Mouse (Mus musculus) monocyte, adult 5-6 weeks (primary cell): Measurements from ENCODE around the gene Gtsf2. TPM values are rescaled to one million over a fixed set of nuclear protein-coding genes. Genes with fewer than 3 reads are reported as not detected.
"Not testable (repeated sequence)": the region's sequence is repeated elsewhere in the genome, so short reads cannot be mapped to it uniquely, and the experiment has no call there.

Experiments used
- ATAC-seq: fragments of 153-309, 156-312 bp; replicated peaks from 2 replicates; pipeline ENCODE4 v1.8.0; 2017; ENCODE audit warnings: mild to moderate bottlenecking; ENCODE audit not compliant: low TSS enrichment, insufficient number of reproducible peaks, severe bottlenecking, poor library complexity, low FRiP score
- total RNA-seq: library from RNA; stranded (forward); fragments of 200-1000, 200-491, 200-594 nt; gene quantifications from 3 replicates; pipeline ENCODE4 v1.2.3, GENCODE M21; 2017

The Gtsf2 gene
- total RNA-seq, 1 experiment from 2014 or later, result 4.0 TPM

GRCm38 (mm10) chr15:103405586-103405985, 42.7 kb downstream of the Gtsf2 start:
- not testable (repeated sequence) for ATAC-seq

GRCm38 (mm10) chr15:103401361-103401760, 46.9 kb downstream of the Gtsf2 start:
- no peak for ATAC-seq

DNA sequence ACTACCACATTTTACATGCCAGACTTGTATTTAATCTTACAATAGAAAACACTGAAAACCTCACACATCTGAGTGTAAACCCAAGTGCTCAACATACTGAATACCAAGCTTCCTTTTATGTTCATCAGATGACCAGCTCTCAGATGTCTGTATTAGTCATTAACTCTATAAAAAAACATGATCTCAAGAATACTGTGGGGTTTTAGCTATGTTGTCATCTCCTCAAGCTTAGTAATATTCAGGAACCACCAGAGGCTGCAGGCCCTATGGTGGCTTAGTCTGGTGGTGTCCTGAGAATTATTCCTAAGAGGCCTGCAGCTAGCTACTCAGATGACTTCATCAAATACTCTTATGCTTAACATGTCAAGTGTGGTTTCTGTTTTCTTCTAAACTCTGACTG, 54.7 kb downstream of the Gtsf2 start:
- no peak for ATAC-seq

Other genes with a start within 250 kb of the Gtsf2 start
- 13.2 to 43.8 TPM (median 33.9 TPM) in 3 replicates for gene Cbx5, start 208.7 kb downstream of the Gtsf2 start, total RNA-seq
- 482 to 520 TPM (median 483 TPM) in 3 replicates for gene Hnrnpa1, start 208.0 kb downstream of the Gtsf2 start, total RNA-seq
- gene Nfe2, start 190.1 kb downstream of the Gtsf2 start, total RNA-seq, result 85.2 to 136 TPM (median 112 TPM) in 3 replicates
- 47.5 to 52.5 TPM (median 50.3 TPM) in 3 replicates for gene Copz1, start 175.8 kb downstream of the Gtsf2 start, total RNA-seq
- 0.53 to 1.2 TPM (median 0.87 TPM) in 3 replicates for gene Gpr84, start 137.9 kb downstream of the Gtsf2 start, total RNA-seq
- gene Zfp385a, start 108.4 kb downstream of the Gtsf2 start, total RNA-seq, result 0.85 to 3.7 TPM (median 1.7 TPM) in 3 replicates
- 3.1 to 26.6 TPM (median 11.4 TPM) in 3 replicates for gene Itga5, start 81.7 kb downstream of the Gtsf2 start, total RNA-seq
- gene Gtsf1, start 18.0 kb downstream of the Gtsf2 start, total RNA-seq, result not detected in 3 replicates
- 272 to 295 TPM (median 278 TPM) in 3 replicates for gene Nckap1l, start 5.3 kb upstream of the Gtsf2 start, total RNA-seq
- 28.6 to 54.5 TPM (median 38.7 TPM) in 3 replicates for gene Pde1b, start 54.6 kb upstream of the Gtsf2 start, total RNA-seq
- not detected in 3 replicates for gene Ppp1r1a, start 89.5 kb upstream of the Gtsf2 start, total RNA-seq
- gene Glycam1, start 116.6 kb upstream of the Gtsf2 start, total RNA-seq, result not detected in 3 replicates